Mouse (Mus musculus) stomach, postnatal 0 days (tissue): ENCODE data around the gene Ranbp9. TPM values are rescaled to one million over a fixed set of nuclear protein-coding genes. Genes with fewer than 3 reads are reported as not detected.

Source experiments
- ATAC-seq: fragments of 200-750 bp; cut with Nextera tagmentation; 2 replicates; pipeline ENCODE4 v1.8.0; 2017; ENCODE audit not compliant: low FRiP score, low TSS enrichment
- DNase-seq: peaks from one replicate; pipeline ENCODE4 v3.0.0-alpha.2; 2016; ENCODE audit warnings: low spot score
- H3K27ac ChIP-seq: fragments of 300-500 bp; sonication (generic); replicated peaks from 2 replicates; pipeline ENCODE4 v1.5.1; 2014; ENCODE audit warnings: mild to moderate bottlenecking, control low read depth
- H3K27me3 ChIP-seq: fragments of 300-500 bp; sonication (generic); 2 replicates; pipeline ENCODE4 v1.6.1; 2014; ENCODE audit warnings: low read length; ENCODE audit not compliant: control insufficient read depth, insufficient read depth
- H3K36me3 ChIP-seq: fragments of 300-500 bp; sonication (generic); 2 replicates; pipeline ENCODE4 v1.6.1; 2014; ENCODE audit warnings: low read length, mixed read lengths; ENCODE audit not compliant: control insufficient read depth, insufficient read depth
- H3K4me1 ChIP-seq: fragments of 300-500 bp; sonication (generic); replicated peaks from 2 replicates; pipeline ENCODE4 v1.6.1; 2014; ENCODE audit warnings: antibody characterized with exemption; ENCODE audit not compliant: control insufficient read depth, insufficient read depth
- H3K4me2 ChIP-seq: fragments of 300-500 bp; sonication (generic); replicated peaks from 2 replicates; pipeline ENCODE4 v1.6.1; 2014; ENCODE audit warnings: low read depth, mild to moderate bottlenecking, control low read depth, moderate library complexity
- H3K4me3 ChIP-seq: fragments of 300-500 bp; sonication (generic); 2 replicates; pipeline ENCODE4 v1.5.1; 2014; ENCODE audit warnings: low read depth, low read length, control low read depth
- H3K9ac ChIP-seq: fragments of 300-500 bp; sonication (generic); 2 replicates; pipeline ENCODE4 v1.6.1; 2014; ENCODE audit warnings: mild to moderate bottlenecking, low read length, control low read depth, mixed read lengths
- H3K9me3 ChIP-seq: fragments of 300-500 bp; sonication (generic); 2 replicates; pipeline ENCODE4 v1.6.1; 2016; ENCODE audit warnings: low read length; ENCODE audit not compliant: control insufficient read depth
- CTCF ChIP-seq: IDR thresholded peaks from 2 replicates; pipeline ENCODE4 v1.5.1; 2016; ENCODE audit warnings: antibody characterized with exemption, low read depth, mild to moderate bottlenecking, moderate library complexity
- EP300 ChIP-seq: optimal IDR thresholded peaks from 2 replicates; pipeline ENCODE3; 2016; ENCODE audit warnings: antibody characterized with exemption
- WGBS: fragments of 180-500 bp; shearing (Covaris S2); extraction: QIAGEN DNeasy Blood & Tissue Kit; methylation state at CpG from one replicate; pipeline ENCODE4 v1.1.7; 2014; 5-methylcytosine and 5-hydroxymethylcytosine counted together
- polyA plus RNA-seq: library from polyadenylated mRNA; unstranded; fragments of >200 nt; fragmentation: Nextera tagmentation; extraction: Ambion mirVana; gene quantifications from 2 replicates; pipeline ENCODE4 v1.2.1, GENCODE M21; 2015

The Ranbp9 gene
- polyA plus RNA-seq, 1 experiment from 2014 or later, result 7.1 TPM

DNA sequence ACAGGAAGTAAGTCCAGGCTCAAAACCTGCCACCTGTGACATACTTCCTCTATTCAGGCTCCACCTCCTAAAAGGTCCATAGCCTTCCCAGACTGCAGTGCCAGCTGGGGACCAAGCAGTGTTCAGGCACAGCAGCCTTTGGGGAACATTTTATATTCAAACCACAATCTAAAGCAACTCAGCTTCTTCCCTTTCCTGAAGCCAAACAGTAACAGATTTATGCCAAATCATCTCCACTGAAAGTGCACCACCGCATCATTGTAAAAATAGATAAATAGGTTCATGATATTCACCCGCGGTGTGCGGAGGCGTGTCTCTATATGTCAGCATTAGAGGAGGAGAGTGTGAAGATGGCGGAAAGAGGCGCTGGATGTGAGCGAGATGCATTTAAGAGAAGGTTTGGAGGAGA is 33.9 kb upstream of the Ranbp9 start:
- no peaks in the 10 kb centered on the region for H3K36me3 ChIP-seq
- H3K4me1 ChIP-seq, result no peaks in the 10 kb centered on the region
- no peaks in the 10 kb centered on the region for H3K9me3 ChIP-seq
- DNase-seq, result no peak
- H3K9ac ChIP-seq, result no peak overlapping the region
- H3K27me3 ChIP-seq, result no peaks in the 10 kb centered on the region
- H3K4me2 ChIP-seq, result no peak overlapping the region
- H3K27ac ChIP-seq, result no peak overlapping the region
- H3K4me3 ChIP-seq, result no peak overlapping the region
- no peak for ATAC-seq
- WGBS, result 66% methylated on average over 8 of the region's 8 CpGs
- TF ChIP-seq CTCF, result no peak
- no peak for TF ChIP-seq EP300

DNA sequence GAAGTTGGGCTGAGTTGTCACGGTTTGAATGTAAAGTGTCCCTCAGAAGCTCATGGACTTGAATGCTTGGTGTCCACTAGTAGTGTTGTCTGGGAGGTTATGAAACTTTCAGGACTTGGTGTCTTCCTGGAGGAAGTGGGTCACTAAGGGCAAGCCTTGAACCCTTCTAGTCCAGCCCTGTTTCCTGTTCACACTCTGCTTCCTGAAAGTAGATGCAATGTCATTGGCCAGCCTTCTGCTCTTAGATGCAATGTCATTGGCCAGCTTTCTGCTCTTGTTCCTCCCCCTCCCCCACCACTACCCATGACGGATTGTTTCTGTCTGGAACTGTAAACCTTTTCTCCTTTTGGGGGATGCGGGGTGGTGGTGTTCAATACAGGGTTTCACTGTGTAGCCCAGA is 31.7 kb upstream of the Ranbp9 start:
- DNase-seq, result no peak
- Histone ChIP-seq H3K27ac (no peak overlapping the region), H3K9me3 (no peaks in the 10 kb centered on the region), H3K27me3 (no peaks in the 10 kb centered on the region), H3K36me3 (no peaks in the 10 kb centered on the region), H3K4me3 (no peak overlapping the region), H3K4me2 (no peak overlapping the region), H3K4me1 (no peaks in the 10 kb centered on the region), H3K9ac (no peak overlapping the region)
- ATAC-seq, result no peak
- 83% methylated on average over 3 of the region's 3 CpGs for WGBS
- TF ChIP-seq CTCF (no peak), EP300 (no peak)

DNA sequence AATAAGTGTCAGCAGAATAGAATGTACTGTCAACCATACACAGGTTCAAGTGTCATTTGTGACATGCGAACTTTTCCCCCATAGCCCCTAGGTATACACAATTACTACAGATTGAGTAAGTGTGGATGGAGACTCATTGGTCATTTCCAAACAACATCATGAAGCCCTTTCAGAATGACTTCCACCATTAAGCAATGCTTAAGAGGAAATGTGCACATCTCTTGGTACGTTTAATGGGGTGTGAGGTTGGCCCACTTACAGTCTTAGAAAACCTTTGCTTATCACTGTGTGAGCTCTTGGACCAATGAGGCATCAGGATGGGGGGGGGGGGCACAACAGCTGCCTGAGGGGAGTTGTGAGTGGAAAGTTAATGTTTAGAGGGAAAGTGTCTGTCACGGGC is 24.7 kb upstream of the Ranbp9 start:
- no peak overlapping the region for H3K27ac ChIP-seq
- no peaks in the 10 kb centered on the region for H3K4me1 ChIP-seq
- no peaks in the 10 kb centered on the region for H3K27me3 ChIP-seq
- 89% methylated on average over 3 of the region's 3 CpGs for WGBS
- no peak overlapping the region for H3K9ac ChIP-seq
- no peak overlapping the region for H3K4me3 ChIP-seq
- ATAC-seq (no peak), DNase-seq (no peak)
- no peak overlapping the region for H3K4me2 ChIP-seq
- H3K9me3 ChIP-seq, result no peaks in the 10 kb centered on the region
- H3K36me3 ChIP-seq, result no peaks in the 10 kb centered on the region
- TF ChIP-seq EP300, result no peak
- TF ChIP-seq CTCF, result no peak

DNA sequence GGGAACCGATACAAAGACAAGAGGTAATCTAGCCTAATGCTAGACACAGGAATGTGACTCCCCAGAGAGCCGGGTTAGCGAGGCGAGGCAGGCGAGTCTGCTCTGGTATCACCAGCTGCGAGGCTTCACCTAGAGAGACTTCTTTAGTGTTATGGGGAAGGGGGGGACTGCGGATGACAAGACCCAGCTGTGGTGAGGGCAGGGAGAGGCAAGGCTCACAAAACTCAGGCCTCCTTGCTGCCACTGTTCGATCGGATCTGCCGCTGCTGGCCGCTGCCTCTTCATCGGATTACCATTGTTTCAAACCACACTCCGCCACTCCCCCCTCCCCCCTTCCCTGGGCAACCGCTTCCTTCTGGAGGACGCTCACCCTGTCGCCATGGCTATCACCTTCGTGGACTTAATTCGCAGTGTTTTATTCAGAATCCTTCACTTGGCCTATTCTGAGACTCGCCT is 22.3 kb upstream of the Ranbp9 start:
- Histone ChIP-seq H3K36me3 (no peaks in the 10 kb centered on the region), H3K27ac (peak overlapping the region; percentile 3; the same call in 1 of the 2 replicates)
- 4% methylated on average over 18 of the region's 19 CpGs for WGBS

DNA sequence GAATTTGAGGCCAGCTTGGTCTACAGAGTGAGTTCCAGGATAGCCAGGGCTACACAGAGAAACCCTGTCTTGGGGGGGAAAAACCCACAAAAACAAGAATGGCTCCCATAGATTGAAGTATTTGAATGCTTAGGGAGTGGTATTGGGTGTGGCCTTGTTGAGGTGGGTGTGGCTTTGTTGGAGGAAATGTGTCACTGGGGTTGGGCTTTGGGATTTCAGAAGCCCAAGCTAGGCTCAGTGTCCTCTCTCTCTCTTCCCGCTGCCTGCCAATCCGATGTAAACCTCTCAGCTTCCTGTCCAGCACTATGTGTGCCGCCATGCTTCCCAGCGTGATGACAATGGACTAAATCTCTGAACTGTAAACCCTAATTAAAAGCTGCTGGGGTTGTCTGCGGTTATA is 20.5 kb upstream of the Ranbp9 start:
- no peaks in the 10 kb centered on the region for H3K4me1 ChIP-seq
- H3K36me3 ChIP-seq, result no peaks in the 10 kb centered on the region
- no peak overlapping the region for H3K4me3 ChIP-seq
- no peaks in the 10 kb centered on the region for H3K27me3 ChIP-seq
- no peak overlapping the region for H3K27ac ChIP-seq
- DNase-seq (no peak), ATAC-seq (no peak)
- TF ChIP-seq CTCF, result no peak
- TF ChIP-seq EP300, result no peak
- H3K9ac ChIP-seq, result no peak overlapping the region
- H3K4me2 ChIP-seq, result no peak overlapping the region
- no peaks in the 10 kb centered on the region for H3K9me3 ChIP-seq
- WGBS, result 96% methylated on average over 5 of the region's 5 CpGs

More for the DNA sequence above, 22.3 kb upstream of the Ranbp9 start:
- Histone ChIP-seq H3K9ac (peak overlapping the region; percentile 3; the same call in 1 of the 2 replicates), H3K27me3 (no peaks in the 10 kb centered on the region), H3K4me2 (peak overlapping the region; percentile 54), H3K4me1 (no peaks in the 10 kb centered on the region), H3K4me3 (peak overlapping the region; percentile 19), H3K9me3 (no peaks in the 10 kb centered on the region)
- DNase-seq (peak; percentile 50), ATAC-seq (peak; percentile 63; the same call in 1 of the 2 replicates)
- TF ChIP-seq CTCF (0 out of 2 replicates have a peak, but pooled peaks have one; percentile 11), EP300 (no peak)

DNA sequence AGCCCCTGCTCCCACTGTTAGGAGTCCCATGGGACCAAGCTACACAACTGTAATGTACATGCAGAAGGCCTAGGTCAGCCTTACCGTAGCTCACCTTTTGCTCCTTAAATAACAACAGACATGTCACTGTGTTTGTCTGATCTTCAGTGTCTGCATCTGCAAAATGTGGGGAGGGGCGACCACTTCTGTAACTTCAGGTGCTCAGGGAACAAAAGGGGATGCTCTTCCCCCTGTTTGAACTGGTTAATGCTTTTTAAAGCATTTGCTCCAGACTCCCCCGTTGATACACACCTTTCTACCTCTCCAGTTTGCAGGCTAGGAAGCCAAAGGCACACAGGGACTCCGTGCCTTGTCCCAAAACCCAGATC is 19.4 kb upstream of the Ranbp9 start:
- TF ChIP-seq EP300, result no peak
- no peak for TF ChIP-seq CTCF
- DNase-seq (no peak), ATAC-seq (no peak)
- Histone ChIP-seq H3K36me3 (no peaks in the 10 kb centered on the region), H3K27ac (no peak overlapping the region), H3K9ac (no peak overlapping the region), H3K27me3 (no peaks in the 10 kb centered on the region), H3K9me3 (no peaks in the 10 kb centered on the region), H3K4me2 (no peak overlapping the region), H3K4me1 (no peaks in the 10 kb centered on the region), H3K4me3 (no peak overlapping the region)
- 91% methylated on average over 4 of the region's 4 CpGs for WGBS
